Mouse (Mus musculus) cerebellum, adult 2 months (tissue): ENCODE measurements around the gene Irf6. TPM values are rescaled to one million over a fixed set of nuclear protein-coding genes. Genes with fewer than 3 reads are reported as not detected.

ENCODE experiments used
- DNase-seq, 2 experiments: peaks; one replicate each; pipeline ENCODE4 v3.0.0; 2021
- H3K27ac ChIP-seq: fragments of 200-500 bp; 2 replicates; pipeline ENCODE4 v1.5.1; 2012; ENCODE audit warnings: low read length, control low read depth, inconsistent platforms; ENCODE audit not compliant: insufficient read depth
- H3K27me3 ChIP-seq: fragments of 200-500 bp; 2 replicates; pipeline ENCODE4 v1.6.1; 2012; ENCODE audit warnings: inconsistent platforms, mild to moderate bottlenecking, low read length, moderate library complexity; ENCODE audit not compliant: control insufficient read depth, insufficient read depth
- H3K4me1 ChIP-seq: fragments of 200-500 bp; 2 replicates; pipeline ENCODE4 v1.6.1; 2011; ENCODE audit warnings: low read length; ENCODE audit not compliant: control insufficient read depth, insufficient read depth
- H3K4me3 ChIP-seq: fragments of 200-500 bp; replicated peaks from 2 replicates; pipeline ENCODE3; 2011; ENCODE audit warnings: mild to moderate bottlenecking, low read depth, low read length, control low read depth; ENCODE audit not compliant: insufficient read depth
- CTCF ChIP-seq: fragments of 200-500 bp; IDR thresholded peaks from 2 replicates; pipeline ENCODE4 v1.5.1; 2011; ENCODE audit warnings: low read depth, mild to moderate bottlenecking, control low read depth, low read length, moderate library complexity, borderline replicate concordance; ENCODE audit not compliant: insufficient read depth
- POLR2A ChIP-seq: fragments of 200-500 bp; IDR thresholded peaks from 2 replicates; pipeline ENCODE4 v1.6.1; 2011; ENCODE audit warnings: low read length, control low read depth, borderline replicate concordance; ENCODE audit not compliant: insufficient read depth
- WGBS: fragments of 180-500 bp; shearing (Covaris S2); methylation state at CpG from one replicate; pipeline ENCODE4 v1.1.7; 2018; 5-methylcytosine and 5-hydroxymethylcytosine counted together
- polyA plus RNA-seq: library from polyadenylated mRNA; depleted of rRNA; stranded (reverse); fragments of >200 nt; gene quantifications from 2 replicates; pipeline ENCODE4 v1.2.3, GENCODE M21; 2012

Gene Irf6
- polyA plus RNA-seq, 1 experiment: 2.0 TPM

DNA sequence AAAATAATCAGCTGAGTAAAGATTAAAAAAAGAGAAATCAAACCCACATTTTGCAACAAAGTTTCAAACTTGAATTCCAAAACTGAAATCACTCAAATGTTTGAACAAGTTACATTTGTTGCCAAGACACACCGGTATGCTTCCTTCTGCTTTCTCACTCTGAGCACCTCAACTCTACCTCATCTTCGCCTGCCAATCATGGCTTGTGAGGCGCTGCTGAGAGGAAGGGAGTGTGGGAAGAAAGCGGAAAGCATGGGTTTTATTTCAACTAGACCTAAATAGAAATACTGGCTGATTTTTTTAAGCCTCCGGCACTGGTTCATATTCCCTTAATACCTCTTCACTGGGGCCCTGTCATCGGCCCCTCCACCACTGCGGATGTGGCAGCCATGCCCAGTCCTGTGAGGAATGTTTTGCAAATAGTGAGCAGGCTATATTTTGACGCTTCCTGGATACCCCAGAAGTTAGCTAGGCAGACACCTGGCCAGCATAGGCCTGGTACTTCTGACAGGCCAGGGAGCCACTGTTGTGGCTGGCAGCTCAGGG is 10.3 kb upstream of the Irf6 start:
- TF ChIP-seq POLR2A: no peak
- no peaks in the 10 kb centered on the region for H3K4me1 ChIP-seq
- DNase-seq: no peak
- H3K4me3 ChIP-seq: no peak overlapping the region
- H3K27ac ChIP-seq: no peak overlapping the region
- no peaks in the 10 kb centered on the region; the same call in 1 of the 2 replicates for H3K27me3 ChIP-seq
- WGBS: 89% methylated on average over 8 of the region's 8 CpGs

DNA sequence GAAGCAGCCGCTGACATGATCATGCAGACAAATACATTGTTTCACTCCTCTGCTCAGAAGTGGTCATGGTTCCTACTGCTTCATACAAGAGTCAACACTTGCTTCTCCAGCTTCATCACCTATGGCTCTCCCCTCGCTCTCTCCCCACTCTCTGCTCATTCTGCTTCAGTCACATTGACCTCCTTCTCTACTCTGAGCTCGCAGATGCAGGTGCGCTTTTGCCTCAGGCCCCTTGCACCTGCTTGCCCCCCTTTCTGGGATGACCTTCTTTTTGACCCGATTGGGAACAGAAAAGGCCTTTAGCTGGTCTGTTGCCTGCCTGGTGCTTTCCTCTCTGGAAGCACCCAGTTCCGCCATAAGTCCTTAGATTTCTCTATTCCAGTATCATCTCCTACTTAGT is 8.4 kb upstream of the Irf6 start:
- Histone ChIP-seq H3K27me3 (no peaks in the 10 kb centered on the region), H3K4me1 (no peaks in the 10 kb centered on the region; the same call in none of the 2 replicates), H3K4me3 (no peak overlapping the region), H3K27ac (no peak overlapping the region)
- 93% methylated on average over 6 of the region's 6 CpGs for WGBS
- DNase-seq: peak in 1 of 2 experiments; percentile 38
- no peak for TF ChIP-seq POLR2A
- TF ChIP-seq CTCF: no peak

DNA sequence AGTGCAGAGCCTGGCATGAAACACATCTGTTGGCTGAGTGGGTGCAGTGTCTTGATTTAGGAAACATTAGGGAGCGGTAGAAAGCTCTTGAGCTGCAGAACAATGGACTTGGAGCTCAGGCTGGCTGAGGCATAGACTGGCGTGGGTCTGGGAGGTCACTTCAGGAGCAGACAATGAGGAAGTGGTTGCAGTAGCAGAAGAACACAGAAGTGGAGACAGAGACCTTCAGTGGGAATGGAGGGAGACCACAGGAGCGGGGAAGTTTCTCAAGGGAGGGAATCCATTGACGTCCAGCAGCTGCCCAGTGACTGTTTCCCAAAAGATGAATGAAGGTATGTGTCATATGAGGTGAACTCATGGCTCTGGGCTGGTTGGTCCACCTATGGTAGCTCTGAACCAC is 7.8 kb upstream of the Irf6 start:
- TF ChIP-seq CTCF (no peak), POLR2A (no peak)
- no peak overlapping the region for H3K4me3 ChIP-seq
- no peaks in the 10 kb centered on the region for H3K27me3 ChIP-seq
- no peak for DNase-seq
- no peak overlapping the region for H3K27ac ChIP-seq
- WGBS: 76% methylated on average over 4 of the region's 4 CpGs
- H3K4me1 ChIP-seq: no peaks in the 10 kb centered on the region; the same call in none of the 2 replicates

DNA sequence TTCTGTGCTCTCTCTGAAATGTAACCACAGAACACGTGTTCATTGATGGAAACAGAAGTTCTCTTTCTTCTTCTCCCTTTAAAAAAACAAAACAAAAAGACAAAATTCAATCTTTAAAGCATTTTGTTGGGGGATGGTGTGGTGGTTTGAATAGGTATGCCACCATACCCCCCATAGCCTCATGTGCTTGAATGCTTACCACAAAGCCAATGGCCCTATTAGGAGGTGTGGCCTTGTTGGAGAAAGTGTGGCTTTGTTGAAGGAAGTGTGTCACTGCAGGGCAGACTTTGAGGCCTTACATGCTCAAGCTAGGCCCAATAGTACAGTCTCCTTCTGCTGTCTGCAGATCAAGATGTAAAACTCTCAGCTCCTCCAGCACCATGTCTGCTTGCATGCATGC is 6.5 kb upstream of the Irf6 start:
- 98% methylated on average over 1 of the region's 1 CpGs for WGBS
- TF ChIP-seq CTCF: no peak
- TF ChIP-seq POLR2A: no peak
- H3K27me3 ChIP-seq: no peaks in the 10 kb centered on the region

DNA sequence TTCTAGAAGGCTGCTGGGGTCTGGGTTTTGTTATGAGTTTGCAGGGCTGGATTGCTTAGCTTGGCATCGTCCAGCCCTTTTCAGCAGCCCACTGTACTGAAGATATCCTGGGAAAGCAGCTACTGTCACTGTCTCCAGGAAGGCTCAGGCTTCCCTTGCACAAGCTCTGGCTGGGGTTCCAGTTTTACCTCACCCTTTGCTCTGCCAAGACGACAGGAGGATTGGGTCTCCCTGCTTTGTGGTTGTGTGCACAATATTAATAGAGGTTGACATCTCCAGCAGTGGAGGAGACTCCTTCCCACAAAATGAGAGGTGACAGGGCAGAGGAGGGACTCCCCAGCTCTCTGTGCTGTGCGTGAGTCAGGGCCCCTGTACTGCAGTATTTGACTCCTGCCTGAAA is 3.7 kb upstream of the Irf6 start:
- no peak overlapping the region for H3K27ac ChIP-seq
- no peaks in the 10 kb centered on the region; the same call in none of the 2 replicates for H3K4me1 ChIP-seq
- WGBS: 21% methylated on average over 3 of the region's 3 CpGs

More for the DNA sequence above, 6.5 kb upstream of the Irf6 start:
- DNase-seq: no peak
- Histone ChIP-seq H3K27ac (no peak overlapping the region), H3K4me1 (no peaks in the 10 kb centered on the region; the same call in none of the 2 replicates), H3K4me3 (no peak overlapping the region)

DNA sequence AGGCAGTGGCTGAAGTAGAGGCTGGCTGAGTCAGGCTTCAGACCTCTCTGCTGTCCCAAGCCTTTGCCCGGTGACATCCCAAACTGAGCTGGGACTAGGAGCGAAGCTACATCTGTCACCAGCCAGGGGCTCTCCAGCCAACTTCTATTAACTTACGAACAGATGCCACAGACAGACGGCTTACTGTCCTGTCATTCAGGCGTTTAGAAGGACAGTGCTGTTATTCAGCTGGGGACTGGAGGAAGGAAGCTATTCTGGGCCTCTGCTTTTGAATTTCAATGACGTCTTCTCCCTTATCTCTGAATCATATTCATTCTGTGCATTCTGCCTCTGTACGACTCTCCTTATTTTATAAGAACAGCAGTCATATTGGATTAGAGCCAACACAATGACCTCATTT is 1.8 kb upstream of the Irf6 start:
- Histone ChIP-seq H3K4me1 (no peaks in the 10 kb centered on the region; the same call in none of the 2 replicates), H3K27ac (no peak overlapping the region), H3K4me3 (no peak overlapping the region), H3K27me3 (no peaks in the 10 kb centered on the region)
- DNase-seq: no peak
- TF ChIP-seq POLR2A (no peak), CTCF (no peak)
- WGBS: 27% methylated on average over 7 of the region's 7 CpGs

More for the DNA sequence above, 3.7 kb upstream of the Irf6 start:
- TF ChIP-seq CTCF (no peak), POLR2A (no peak)
- DNase-seq: no peak
- H3K4me3 ChIP-seq: no peak overlapping the region
- H3K27me3 ChIP-seq: no peaks in the 10 kb centered on the region

DNA sequence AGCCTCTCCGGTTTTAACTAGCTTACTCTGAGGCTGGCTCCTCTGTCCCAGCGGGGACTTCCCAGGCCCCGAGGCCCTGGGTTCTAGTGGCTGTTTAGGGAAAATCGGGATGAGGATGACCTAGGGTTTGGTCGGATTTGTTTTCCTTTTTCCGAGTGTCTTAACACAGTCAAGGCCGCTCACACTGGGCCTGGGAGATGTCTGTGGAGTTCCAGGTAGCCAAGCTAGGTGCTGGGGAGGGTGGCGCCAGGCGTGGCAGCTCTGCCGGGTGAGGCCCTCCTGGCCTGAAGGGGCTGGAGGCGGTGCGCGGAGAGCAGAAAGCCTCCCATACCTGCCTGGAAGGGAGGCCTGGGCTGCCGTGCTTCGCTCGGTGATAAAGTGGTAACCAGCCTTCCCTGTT is 650 bp downstream of the Irf6 start:
- TF ChIP-seq POLR2A: no peak
- H3K27ac ChIP-seq: no peak overlapping the region
- WGBS: 53% methylated on average over 16 of the region's 16 CpGs
- no peak overlapping the region for H3K4me3 ChIP-seq
- no peak for DNase-seq
- H3K27me3 ChIP-seq: no peaks in the 10 kb centered on the region
- H3K4me1 ChIP-seq: no peaks in the 10 kb centered on the region; the same call in none of the 2 replicates

DNA sequence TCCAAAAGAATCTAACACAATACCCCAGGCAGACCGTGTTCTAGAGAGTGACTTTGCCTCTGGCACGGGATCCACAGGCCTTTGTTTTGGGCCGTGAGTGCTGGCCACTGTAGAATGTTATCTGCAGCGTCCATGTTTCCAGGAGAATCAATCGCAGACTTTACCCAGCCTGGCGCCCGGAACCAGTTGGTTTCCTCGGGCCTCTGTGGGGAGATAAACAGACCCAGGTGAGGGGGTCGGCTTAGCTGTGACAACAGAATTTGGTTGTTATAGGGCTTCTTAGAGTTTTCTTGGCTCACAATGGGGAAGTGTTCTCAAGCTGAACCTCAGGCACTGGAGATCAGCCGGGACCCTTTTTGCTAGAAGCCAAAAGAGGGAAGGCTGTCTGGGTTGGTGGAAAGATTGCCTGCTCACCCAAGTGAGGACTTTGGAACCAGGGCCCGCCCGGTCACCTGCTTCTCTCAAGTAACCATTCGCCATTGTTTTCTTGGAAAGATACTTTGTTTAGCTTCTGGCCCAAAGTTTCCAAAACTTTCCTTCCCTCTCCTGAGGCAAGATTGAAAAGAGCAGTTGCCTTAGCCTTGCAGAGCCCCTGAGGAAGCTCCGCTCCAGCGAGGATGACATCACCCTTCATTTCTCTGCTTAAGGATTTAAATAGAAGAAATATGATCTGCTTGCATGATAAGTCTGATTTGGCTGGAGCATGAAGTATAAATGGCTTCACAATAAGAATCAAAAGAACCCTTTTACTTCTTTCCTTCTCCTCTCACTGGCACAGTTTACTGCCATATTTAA is 3.6 kb downstream of the Irf6 start:
- Histone ChIP-seq H3K4me3 (no peak overlapping the region), H3K27ac (no peak overlapping the region), H3K27me3 (no peaks in the 10 kb centered on the region), H3K4me1 (no peaks in the 10 kb centered on the region)
- WGBS: 79% methylated on average over 15 of the region's 15 CpGs
- DNase-seq: no peak
- TF ChIP-seq CTCF: no peak
- TF ChIP-seq POLR2A: no peak
